Mouse (Mus musculus) embryo, embryonic 11.5 days (tissue): ENCODE measurements at regions not wholly inside any gene's neighbourhood (a gene's known extent, or its start where the extent isn't known, plus 50 kb on each side); places are given as distances from the start of the nearest gene placed in this dataset.

Experiments
- DNase-seq: peaks from one replicate; pipeline ENCODE4 v3.0.0-alpha.2; 2012; ENCODE audit warnings: low read depth, low spot score

DNA sequence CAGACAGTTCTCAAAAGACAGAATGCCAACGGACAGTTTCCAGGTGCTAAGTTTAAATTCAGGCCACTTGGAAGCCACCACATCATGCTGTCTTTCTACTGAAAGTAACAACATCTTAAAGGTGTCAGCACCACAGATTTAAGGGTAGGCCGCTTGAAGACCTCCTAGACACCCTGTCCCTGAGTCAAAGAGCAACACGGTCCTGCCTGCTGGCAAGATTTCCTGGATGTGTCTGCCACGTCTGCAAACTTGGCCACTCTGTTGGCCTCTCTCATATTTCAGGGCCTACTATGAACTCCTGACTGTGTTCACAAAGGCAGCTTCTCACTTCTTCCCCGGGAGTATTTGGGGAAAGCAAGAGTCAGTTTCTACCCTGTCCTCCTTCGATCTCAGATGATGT is 194.7 kb upstream of the Esrrg start:
- DNase-seq = no peak

DNA sequence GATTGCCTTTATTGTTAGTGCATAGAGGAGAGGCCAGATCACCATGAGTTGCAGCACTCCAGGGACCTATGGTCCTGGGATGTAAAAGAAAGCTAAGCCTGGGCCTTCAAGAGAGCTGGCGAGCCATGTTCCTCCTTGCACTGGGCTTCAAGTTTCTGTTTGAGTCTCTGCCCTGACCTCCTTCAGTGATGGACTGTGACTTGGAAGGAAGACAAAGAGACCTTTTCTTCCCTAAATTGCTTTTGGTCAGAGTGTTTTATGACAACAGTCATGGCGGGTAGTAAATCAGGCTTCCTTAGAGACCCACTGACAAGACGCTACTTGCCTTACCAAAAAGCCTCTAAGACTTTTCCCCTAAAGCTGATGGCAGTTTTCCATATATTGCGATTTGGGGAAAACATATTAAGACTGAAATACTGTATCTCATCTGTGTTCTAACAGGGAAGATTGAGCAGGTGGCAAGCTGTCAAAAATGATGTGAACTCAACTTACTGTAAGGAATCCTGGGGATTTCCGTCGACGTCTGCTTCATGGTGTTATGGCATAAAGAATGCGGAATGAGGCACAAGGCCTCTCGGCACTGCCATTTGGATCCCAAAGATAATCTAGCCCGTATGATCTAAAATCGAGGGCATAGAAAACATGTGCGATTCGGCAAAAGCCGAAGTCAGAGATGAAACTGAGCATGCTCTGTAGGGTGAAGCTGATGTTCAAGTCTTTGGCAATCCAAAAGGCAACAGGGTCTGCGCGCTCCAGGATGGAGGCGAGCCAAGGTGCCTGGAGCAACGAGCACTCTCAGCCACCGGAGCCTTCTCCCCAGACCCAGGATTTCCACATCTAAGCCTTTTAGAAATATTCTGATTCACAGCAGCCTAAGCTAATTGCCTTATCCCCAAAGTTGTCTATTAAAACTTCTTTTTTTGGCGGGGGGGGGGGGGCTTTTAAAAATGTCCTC is 190.1 kb upstream of the Esrrg start:
- DNase-seq = peak; percentile 8

DNA sequence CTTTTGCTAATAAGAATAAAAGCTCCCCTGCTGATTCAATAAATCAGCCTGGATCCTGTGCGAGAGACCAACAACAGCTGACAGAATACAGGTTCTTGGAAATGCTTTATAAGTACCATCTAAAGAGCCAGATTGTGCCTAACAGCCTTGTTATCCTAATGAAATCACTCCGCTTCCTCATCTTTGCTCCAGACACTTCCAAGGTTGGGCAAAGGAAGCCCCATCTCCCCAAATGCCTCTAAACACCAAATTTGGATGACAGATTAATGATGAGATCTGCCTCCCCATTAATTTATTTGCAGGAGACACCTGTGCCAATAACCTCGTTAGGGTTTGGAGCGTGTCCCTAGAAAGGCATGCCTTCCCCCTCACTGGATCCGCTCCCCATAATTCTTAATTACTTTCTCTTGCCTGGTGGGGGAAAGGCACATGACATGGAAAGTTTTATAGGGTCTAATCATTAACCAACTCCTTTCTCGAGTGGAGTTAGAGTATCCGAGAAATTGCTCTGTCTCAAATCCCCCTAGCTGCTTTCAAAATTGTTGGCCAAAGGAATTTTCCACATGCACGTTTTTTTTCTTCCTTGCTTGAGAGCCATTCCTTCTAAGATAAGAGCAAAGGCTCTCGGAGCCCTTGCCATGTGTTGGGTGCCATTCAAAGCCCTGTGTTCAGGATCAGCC is 179.9 kb upstream of the Esrrg start:
- no peak for DNase-seq

DNA sequence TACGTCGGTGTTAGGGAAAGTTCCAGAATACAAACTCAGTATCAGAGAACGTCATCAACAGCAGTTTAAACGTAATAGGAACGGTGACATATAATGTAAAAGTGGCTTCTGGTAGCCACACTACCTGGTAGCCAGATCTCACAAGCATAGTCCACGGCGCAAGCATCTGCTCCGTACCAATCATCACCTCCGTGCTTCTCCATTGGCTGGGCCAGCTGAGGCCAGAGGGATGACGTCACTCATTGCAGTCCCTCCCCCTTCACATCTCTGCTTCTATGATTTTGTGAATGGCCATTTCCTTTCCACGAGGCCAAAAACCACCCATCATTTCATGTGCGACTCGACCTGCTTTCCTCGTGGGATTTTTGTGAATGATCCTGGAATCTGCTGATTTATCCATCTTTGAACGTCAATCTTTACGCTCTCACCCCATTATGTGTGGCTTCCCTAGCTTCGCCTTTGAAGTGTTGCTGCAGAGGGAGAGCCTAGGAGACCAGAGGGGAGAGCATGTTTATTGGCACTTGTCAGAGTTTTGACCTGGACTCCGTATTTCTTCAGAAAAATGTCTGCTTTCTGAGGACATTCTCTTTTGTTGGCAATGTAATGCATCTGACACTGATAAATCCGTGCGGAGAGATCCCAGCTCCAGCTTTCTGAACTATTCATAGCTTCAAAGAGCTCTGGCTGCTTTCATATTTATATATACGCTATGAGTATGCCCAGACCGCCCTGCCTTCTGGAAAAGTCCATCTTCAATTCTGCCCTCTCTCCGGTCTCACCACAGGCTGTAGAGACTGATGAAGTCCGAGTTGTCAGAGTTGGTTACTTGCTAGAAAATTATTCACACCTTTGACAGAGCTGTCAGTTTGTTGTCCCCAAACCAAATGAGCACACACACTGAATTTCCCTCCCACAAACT is 174.6 kb upstream of the Esrrg start:
- DNase-seq = no peak

DNA sequence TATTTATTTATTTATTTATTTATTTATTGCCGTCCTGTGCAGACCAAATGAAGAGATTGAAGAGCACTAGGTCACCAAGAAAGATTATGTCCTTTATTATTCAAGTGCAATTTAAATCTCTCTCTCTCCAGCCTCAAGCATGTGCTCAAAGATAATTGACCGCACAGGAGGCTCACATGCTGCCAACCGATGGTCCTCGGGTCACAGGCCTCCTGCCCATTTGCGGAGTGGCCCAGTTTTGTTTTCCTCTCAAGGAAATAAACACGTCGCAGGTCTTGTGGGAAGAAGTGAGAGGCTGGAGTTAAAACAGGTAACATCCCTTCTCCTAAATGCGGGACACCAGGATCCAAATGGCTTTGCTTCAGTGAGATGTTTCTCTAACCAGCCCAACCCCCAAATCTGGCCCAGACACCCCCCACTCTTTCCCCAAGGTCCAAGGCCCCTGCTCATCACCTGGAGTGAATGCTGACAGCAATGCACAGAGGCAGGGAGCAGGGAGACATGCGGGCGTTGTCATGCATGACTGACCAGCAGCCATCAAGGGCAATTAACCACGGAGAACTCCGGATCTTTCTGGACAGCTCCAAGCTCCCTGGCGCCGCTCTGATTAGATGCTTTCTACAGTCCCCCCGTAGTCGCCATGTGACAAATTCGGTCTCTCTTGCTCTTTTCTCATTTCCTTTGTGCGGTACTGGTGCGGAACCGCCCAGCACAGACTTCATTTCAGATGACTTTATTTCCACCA is 169.2 kb upstream of the Esrrg start:
- no peak for DNase-seq

DNA sequence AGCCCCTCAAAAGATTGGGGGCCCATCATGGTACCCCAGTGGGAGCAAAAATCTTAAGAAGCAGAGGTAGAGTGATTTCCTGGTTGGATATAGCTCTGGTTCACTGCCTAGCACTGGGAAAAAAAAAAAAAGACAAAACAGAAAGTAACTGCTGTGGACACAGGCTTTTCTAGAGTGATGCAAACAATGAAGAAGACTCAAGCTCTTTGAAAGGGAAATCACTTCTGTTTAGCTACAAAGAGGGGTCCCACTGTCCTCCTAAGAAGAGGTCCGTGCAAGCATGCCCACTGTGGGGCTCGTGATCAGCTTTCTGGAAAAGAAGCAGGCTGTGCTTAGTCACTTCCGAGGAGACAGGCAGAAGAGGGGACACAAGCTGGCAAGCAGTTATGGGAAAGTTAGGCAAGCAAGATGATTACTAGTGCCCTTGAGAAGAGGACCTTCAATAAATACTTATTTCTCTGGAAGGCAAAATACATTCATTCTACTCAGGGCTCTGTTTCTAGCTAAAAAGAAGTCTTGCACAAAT is 166.9 kb upstream of the Esrrg start:
- DNase-seq = no peak

DNA sequence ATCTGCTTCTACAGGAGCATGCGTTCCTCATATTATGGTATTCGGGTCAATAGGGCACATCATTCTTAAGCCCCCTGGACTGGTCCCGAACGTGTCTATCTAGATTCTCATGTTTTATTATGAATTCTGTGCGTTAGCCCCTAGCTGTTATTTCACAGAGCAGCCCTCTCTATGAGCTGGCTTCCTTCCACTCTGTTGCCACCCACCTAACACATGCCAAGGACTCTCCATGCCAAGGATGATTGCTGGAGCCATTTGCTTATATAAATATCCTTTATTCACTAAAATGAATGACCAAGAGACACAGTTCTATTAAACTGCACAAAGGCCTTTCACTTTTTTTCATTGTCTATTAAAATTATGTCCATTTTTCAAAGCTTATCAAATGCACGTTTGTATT is 162.1 kb upstream of the Esrrg start:
- DNase-seq = no peak

DNA sequence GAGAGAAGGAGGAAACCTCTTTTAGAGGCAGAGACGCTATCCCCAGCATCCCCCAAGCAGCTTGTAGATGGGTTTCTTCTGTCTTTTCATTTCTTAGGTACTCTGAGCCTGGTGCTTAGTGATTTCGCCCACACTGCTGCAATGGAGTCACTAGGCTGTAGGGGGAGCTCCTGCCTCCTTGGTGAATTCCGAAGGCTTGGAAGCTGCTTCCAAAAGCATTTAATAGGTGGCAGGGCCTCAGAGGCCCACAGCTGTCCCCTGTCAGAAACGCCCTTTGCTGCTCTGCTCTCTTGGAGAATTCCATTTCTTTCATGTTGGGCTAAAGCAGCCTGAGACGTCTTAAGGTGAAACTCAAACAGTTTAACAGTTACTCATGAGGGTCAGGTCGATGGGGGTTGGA is 160.4 kb upstream of the Esrrg start:
- peak; percentile 56 for DNase-seq

DNA sequence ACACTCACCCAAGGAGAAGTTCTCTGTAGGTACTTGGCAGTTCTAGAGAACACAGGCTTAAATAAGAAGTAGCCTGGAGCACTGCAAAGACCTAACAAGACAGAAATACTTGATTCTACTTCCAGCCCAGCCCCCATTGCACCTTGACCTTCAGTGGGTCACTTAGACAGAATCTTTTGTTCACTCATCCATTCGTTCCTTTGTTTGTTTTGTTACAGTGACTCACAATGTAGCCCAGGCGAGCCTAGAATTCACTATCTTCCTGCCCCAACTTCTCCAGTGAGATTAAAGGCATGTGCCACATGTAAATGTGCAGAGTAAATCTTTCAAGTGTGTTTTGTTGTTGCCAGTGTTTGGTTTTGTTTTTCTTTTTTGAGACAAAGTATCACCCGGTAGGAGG is 158.5 kb upstream of the Esrrg start:
- DNase-seq = no peak

DNA sequence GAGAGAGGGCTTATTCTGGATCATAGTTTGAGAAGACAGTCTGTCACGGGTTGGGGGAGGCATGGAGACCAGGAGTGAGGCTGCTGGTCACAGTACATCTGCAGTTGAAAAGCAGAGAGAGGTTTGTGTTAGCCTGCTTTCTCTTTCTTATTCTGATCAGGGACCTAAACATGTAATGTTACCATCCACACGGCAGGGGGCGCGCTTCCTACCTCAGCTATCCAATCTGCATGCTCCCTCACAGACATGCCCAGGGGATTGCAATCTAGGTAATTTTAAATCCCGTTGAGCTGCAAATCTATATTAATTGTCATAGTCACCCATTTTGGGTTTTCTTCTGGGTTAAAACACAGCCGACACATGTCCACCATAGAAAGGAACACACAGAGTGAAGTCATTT is 156.4 kb upstream of the Esrrg start:
- DNase-seq = no peak

DNA sequence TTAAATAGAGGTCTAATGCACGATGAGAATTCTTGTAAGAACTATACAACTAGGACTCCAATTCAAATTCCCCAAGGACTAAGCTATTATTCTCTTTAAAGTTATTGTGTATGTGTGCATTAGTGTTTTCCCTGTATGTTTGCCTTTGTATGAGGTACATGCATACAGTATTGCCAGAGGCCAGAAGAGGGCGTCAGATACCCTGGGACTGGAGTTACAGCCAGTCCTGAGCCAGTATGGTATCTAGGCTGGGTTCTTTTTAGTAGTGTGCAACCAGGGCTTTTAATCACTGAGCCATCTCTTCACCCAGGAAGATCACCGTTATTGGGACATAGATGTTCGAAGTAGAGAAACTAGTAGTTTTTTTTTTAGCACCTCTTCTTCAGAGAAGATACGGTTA is 154.2 kb upstream of the Esrrg start:
- no peak for DNase-seq

DNA sequence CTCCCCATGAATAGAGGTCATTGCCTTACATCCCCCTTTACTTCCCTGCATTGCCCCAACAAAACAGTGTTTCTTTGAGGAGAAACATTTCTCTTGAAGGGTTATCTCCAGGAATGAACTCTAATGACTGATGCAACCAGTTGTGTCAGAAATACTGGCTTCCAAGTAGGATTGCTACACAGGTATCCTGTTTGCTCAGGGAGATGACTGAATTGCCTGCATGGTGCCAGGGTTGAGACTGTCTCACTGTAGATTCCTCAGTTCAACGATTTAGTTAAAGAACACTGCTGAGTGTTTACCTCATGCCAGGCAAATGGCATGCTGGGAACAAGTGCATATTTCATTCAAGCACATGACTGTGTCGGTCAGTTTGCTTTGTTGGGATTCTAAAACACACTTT is 123.8 kb upstream of the Esrrg start:
- DNase-seq = no peak

DNA sequence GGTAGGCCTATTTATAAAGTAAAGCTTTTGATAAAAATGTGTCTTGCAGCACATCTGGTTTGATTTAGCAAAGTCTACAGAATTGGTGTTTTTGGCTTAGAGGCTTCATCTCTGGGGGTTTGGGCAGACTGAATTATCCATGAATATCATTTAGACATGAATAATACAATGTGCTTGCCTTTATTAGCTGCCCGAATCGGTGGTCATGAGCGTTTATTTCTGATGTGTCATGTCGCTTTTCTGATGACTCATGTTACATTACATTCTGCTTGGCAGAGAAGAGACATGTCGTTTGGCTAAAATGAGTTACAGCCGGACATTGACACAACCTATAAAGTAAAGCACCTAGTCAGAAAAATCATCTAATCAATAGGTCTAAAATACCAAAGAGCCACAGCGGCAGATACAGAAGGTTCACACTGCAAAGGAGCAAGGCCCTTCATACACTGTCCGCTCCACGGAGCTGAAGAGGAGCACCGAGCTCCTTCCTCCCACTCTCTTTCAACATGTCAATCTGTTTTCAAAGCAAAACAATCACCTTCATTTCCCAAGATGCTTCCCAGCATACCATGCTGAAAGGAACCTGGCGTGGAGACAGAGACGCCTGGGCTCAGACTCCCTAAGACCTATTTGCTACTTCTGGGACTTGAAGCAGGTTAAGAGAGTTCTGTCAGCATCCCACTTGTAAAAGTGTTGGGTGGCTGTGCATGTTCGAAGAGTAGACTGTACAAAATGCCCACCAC is 120.5 kb upstream of the Esrrg start:
- DNase-seq = no peak

DNA sequence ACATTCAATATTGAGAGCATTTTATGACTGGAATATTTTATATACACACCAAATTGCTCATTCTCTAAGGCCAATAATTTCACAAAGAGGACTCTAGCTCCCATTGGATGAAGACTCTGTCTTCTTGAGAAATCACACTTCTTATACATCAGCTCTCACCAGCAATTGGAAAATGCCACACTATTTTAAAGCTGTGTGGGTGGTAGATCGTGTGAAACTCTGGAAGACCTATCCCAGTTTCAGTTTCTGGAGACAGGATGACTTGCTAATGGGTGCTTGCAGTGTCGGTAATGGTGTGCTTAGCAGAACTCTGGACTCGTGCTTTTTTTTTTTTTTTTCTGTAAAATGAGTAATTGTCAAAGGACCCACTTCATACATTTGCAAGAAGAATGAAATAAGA is 119.1 kb upstream of the Esrrg start:
- DNase-seq = no peak

DNA sequence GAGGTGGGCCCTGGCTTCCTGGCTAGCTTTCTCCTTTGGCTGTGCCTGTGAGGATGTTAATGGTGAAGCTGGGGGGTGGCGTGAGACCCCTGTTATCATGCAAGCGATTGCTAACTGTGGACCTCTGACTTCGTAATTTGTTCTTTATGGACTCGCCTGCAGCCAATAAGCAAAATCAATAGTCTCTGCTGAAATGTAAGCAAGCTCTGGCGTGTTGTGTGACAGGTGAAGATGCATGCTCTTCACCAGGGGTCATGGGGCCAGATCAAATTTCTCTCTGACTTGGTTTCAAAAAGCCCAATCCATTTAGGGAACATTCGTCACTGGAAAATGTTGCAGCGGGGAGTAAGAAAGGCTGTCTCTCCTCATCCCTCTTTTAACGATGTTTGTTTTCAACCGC is 103.2 kb upstream of the Esrrg start:
- DNase-seq = no peak

DNA sequence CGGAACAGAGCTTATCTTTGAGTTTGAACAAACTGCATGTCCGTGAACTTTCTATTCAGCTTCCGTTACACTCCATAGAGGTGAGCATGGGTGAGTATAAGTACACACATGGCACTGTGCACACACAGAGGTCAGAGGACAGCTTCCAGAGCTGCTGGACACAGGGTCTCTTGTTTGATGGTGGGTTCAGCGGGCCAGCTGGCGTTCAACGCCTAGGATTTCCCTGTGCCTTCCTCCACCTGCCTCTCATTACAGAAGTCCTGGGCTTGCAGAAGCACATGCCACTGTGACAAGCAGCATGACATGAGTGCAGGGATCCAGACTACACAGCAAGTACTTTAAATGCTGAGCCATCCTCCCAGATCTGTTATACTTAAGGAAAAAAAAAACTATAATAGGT is 101.4 kb upstream of the Esrrg start:
- DNase-seq = no peak

DNA sequence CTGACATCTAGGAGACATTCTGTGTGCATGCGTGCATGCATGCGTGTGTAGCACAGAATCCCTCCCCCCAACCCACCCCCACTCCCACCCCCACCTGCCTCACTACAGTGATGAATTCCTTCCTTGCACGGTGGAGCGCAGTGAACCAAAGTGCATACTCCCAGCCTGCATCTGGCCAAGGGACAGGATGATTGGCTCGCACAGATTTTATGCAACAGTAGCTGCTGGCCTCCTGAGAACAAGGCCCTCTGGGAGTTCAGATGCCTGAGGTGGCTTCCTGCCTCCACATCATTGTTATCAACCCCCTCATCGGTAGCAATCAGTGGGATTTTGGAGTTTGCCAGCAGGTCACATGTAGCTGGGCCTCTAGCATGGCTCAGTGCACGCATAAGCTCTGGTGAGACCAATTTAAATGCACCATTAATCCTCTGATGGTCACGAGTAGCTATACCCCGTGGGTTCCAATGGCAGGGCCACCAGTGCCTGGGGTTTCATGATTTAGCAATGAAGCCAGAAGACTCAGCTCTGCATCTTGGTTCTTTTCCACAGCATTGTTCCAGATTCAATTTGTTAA is 77.2 kb upstream of the Esrrg start:
- DNase-seq = no peak

DNA sequence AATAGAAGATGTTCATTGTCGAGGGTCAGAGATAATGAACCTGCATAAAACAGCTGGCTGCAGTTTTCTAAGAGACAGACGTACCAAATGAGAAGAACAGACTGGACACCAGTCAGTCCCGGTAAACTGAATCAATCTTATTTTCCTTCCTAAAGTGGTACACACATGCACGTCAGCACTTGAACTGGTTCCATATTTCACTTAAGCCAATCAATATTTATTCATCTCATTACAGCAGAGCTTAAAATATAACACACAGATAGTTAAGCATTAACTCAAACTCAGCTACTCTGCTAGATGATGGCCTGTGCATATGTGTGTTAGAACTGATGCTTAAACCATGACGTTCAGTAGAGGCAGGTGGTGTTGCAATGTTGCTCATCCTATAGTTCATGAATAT is 72.3 kb upstream of the Esrrg start:
- no peak for DNase-seq

DNA sequence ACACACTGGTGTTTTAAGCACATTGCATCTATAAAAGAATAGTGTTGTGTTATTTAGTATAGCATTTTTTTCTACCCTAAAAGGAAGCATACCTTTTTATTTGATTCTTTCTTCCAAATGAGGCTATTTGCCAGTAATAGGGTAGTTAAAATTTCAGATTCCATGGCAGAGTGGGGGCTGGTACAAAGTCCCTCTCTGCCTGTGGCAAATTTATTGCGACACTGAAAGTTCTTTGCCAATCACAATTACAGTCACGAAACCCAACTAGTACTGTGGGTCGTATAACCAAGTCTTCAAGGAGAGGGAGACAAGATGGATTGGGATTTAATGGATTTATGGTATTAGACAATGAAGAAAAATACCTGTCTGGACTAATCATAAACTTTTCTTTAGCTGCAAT is 51.9 kb upstream of the Esrrg start:
- DNase-seq = no peak
